Mouse (Mus musculus) thymus, postnatal 4 days (tissue): ENCODE data around the gene Jaml.

Source experiments
- DNase-seq: peaks from one replicate; pipeline ENCODE4 v3.0.0; 2021

Jaml gene

GRCm38 (mm10) chr9:45084556-45084955, 5.6 kb downstream of the Jaml start:
- no peak for DNase-seq

GRCm38 (mm10) chr9:45085741-45086690, 7.0 kb downstream of the Jaml start:
- peak; percentile 36 for DNase-seq

- DNase-seq = no peak
Measured at GRCm38 (mm10) chr9:45088040-45088439, 9.1 kb downstream of the Jaml start.

- no peak for DNase-seq
Measured at GRCm38 (mm10) chr9:45090811-45091210, 11.8 kb downstream of the Jaml start.

- no peak for DNase-seq
Measured at GRCm38 (mm10) chr9:45092641-45093040, 13.7 kb downstream of the Jaml start.

- no peak for DNase-seq
Measured at GRCm38 (mm10) chr9:45095149-45095937, 16.4 kb downstream of the Jaml start.

- DNase-seq = no peak
Measured at GRCm38 (mm10) chr9:45097877-45098276, 18.9 kb downstream of the Jaml start.

- DNase-seq = peak; percentile 62
Measured at GRCm38 (mm10) chr9:45098426-45098825, 19.4 kb downstream of the Jaml start.

GRCm38 (mm10) chr9:45102528-45102927, 23.5 kb downstream of the Jaml start:
- DNase-seq = no peak

GRCm38 (mm10) chr9:45103211-45103979, 24.4 kb downstream of the Jaml start:
- DNase-seq = no peak

GRCm38 (mm10) chr9:45105596-45106374, 26.8 kb downstream of the Jaml start:
- no peak for DNase-seq

- peak; percentile 55 for DNase-seq
Measured at GRCm38 (mm10) chr9:45115706-45116105, 36.7 kb downstream of the Jaml start.

- DNase-seq = peak; percentile 40
Measured at GRCm38 (mm10) chr9:45116819-45117218, 37.8 kb downstream of the Jaml start.

GRCm38 (mm10) chr9:45117741-45118431, 38.9 kb downstream of the Jaml start, which contains the start of gene Scn2b:
Gene Scn2b, plus strand, starts transcription at chr9:45117782.
- DNase-seq = peak; percentile 62

- DNase-seq = no peak
Measured at GRCm38 (mm10) chr9:45118552-45118951, 39.6 kb downstream of the Jaml start.

GRCm38 (mm10) chr9:45119316-45119953, 40.5 kb downstream of the Jaml start:
- no peak for DNase-seq

GRCm38 (mm10) chr9:45119954-45120530, 41.1 kb downstream of the Jaml start:
- DNase-seq = no peak

GRCm38 (mm10) chr9:45120567-45120966, 41.6 kb downstream of the Jaml start:
- DNase-seq = peak; percentile 38

GRCm38 (mm10) chr9:45121001-45121400, 42.0 kb downstream of the Jaml start:
- peak; percentile 83 for DNase-seq

GRCm38 (mm10) chr9:45121769-45122168, 42.8 kb downstream of the Jaml start:
- peak; percentile 89 for DNase-seq
